Mouse (Mus musculus) CD4-positive, CD25-positive, alpha-beta regulatory T cell, adult 4 months (primary cell): ENCODE measurements around the gene Peg10. TPM values are rescaled to one million over a fixed set of nuclear protein-coding genes. Genes with fewer than 3 reads are reported as not detected.
"Not testable (repeated sequence)": the region's sequence is repeated elsewhere in the genome, so short reads cannot be mapped to it uniquely, and the experiment has no call there.

Experiments
- ATAC-seq: one replicate; pipeline ENCODE4 v1.8.0; 2017
- polyA plus RNA-seq, 2 experiments: library from polyadenylated mRNA; unstranded; fragments of 100-300 nt; shearing (Covaris generic); gene quantifications; one replicate each; pipeline ENCODE4 v1.2.1; 2017

The Peg10 gene
- polyA plus RNA-seq, 2 experiments from 2014 or later, result not detected

DNA sequence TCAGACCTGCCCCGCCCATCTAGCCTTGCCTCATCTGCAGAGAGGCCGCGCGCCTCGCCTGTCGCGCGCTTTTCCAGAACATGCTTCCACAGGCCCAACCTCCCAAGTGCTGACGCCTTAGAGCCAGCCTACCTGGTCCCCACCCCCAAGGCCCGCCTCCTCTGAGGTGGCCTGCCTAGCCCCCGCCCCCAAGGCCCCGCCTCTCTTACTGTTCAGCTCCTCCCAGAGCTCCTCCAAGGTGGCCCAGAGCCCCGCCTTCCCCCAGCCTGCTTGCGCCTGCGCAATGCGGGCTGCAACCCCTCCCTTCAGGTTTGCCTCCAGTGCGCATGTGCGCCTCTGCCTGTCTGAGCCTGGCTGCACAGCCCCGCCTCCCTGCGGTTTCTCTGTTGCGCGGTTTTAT is 2.0 kb downstream of the Peg10 start:
- ATAC-seq, result peak; percentile 56

DNA sequence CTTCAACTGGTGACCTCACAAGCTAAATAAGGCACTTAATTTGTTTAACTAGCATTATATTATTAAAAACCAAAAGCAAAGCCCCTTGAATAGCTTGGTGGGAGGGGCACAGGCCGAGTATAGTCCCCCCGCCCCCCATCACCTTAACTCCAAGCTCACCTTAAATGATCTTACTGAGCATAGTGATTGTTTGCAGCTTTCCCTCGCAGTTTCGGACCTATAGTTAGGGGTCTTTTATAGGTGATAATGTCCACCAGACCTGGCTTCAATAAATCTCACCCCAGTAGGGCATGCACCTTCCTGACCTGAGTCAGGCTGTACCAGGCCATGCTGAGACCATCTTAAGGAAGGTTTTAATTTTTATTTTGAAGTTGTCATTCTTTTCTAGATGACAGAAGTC is 4.2 kb downstream of the Peg10 start:
- no peak for ATAC-seq

DNA sequence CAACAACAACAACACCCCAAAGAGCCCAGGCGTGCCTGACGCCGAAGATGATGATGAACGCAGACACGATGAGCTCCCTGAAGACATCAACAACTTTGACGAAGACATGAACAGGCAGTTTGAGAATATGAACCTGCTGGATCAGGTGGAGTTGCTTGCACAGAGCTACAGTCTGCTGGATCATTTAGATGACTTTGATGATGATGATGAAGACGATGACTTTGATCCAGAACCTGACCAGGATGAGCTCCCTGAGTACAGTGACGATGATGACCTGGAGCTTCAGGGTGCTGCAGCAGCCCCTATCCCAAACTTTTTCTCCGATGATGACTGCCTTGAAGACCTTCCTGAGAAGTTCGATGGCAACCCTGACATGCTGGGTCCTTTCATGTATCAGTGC is 7.2 kb downstream of the Peg10 start:
- ATAC-seq, result no peak

DNA sequence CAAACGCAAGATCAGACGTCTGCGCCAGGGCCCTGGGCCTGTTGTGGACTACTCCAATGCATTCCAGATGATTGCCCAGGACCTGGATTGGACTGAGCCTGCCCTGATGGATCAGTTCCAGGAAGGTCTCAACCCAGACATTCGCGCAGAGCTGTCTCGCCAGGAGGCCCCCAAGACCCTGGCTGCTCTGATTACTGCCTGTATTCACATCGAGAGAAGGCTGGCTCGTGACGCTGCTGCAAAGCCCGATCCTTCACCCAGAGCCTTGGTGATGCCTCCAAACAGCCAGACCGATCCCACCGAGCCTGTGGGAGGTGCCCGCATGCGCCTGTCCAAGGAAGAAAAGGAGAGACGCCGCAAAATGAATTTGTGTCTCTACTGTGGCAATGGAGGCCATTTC is 7.8 kb downstream of the Peg10 start:
- ATAC-seq, result no peak

DNA sequence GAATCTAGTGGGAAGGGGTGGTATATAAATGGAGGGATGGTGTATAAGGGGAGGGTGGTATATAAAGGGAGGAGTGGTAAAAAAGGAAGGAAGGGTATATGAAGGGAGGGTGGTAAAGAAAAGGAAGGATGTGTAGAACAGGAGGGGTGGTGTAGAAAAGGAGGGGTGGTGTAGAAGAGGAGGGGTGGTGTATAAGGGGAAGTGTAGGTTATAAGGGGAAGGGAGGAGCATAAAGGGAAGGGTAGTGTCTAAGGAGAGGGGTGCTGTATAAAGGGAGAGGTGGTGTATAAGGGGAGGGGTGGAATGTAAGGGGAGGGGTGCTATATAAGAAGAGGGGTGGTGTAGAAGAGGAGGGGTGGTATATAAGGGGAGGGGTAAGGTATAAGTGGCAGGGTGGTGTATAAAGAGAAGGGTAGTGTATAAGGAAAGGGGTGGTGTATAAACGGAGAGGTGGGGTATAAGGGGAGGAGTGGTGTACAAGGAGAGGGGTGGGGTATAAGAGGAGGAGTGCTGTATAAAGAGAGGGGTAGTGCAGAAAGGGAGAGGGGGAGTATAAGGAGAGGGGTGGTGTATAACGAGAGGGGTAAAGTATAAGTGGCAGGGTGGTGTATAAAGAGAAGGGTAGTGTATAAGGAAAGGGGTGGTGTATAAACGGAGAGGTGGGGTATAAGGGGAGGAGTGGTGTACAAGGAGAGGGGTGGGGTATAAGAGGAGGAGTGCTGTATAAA is 14.5 kb downstream of the Peg10 start:
- ATAC-seq, result not testable (repeated sequence)

DNA sequence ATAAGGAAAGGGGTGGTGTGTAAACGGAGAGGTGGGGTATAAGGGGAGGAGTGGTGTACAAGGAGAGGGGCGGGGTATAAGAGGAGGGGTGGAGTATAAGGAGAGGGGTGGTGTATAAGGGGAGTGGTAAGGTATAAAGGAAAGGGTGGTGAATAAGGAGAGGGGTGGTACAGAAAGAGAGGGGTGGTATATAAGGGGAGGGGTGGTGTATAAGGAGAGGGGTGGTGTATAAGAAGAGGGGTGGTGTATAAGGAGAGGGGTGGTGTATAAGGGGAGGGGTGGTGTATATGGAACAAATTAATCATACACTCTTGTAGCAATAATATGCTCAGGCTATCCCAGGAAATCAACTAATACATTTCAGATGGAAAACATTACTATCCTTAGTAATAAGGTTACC is 15.1 kb downstream of the Peg10 start:
- ATAC-seq, result no peak

DNA sequence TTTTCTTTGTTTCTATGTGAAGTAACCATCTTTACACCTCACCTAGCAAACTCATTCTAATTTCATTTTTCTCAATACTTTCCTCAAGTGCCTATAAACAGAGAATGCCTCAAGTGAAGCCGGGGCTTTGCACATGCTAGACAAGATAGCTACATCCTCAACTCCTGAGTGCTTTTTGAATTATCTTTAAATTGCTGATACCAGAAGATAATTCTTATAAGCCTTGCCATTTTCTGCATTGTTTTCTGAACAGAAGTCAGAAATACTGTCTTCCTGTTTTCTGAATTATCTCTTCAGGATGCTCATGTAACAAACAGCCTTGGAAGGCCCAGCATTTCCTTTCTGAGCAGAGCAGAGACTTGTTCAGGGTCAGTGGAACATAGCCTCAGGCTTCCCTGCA is 49.2 kb downstream of the Peg10 start:
- no peak for ATAC-seq

DNA sequence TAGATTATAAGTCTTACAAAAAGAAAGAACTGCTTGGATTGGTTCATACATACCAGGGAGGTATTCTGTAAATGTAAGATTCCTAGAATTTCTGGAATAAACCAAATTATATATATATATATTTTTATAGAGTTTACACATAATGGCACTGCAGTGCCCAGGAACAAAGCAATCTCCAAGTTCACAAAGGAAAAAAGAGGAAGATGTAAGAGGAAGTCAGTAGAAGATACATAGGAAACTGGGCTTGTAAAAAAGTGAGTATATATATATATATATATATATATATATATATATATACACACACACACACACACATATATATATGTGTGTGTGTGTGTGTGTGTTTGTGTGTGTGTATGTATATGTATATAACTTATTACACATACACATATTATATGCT is 50.2 kb downstream of the Peg10 start:
- ATAC-seq, result not testable (repeated sequence)

DNA sequence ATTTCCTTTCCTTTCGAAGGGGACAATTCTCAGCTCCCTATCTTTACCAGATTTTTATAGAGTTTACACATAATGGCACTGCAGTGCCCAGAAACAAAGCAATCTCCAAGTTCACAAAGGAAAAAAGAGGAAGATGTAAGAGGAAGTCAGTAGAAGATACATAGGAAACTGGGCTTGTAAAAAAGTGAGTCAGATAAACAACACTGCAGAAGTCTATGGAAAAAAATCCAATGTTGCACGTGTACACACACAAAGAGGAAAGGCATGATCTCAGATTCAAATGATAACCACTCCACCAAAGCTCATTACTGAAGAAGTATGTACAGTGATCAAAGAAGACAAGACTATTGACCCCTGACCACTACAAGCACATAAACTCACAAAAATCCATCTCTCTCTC is 51.3 kb downstream of the Peg10 start:
- no peak for ATAC-seq

DNA sequence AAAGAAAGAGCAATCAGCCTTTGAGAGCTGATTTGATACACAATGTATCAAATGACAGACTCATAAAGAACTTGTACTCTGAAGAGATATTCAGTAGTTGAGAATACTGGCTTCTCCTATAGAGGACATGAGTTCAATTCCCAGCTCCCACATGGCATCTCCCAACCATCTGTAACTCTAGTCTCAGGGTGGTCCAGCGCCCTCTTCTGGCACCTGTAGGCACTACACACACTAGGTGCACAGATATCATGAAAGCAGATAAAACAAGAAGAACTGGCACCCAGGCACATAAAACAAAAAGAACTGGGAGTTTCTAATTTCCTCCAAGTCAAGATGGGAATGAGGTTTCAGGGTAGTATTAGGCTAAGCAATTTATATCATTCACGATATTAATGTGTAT is 52.3 kb downstream of the Peg10 start:
- ATAC-seq, result no peak

DNA sequence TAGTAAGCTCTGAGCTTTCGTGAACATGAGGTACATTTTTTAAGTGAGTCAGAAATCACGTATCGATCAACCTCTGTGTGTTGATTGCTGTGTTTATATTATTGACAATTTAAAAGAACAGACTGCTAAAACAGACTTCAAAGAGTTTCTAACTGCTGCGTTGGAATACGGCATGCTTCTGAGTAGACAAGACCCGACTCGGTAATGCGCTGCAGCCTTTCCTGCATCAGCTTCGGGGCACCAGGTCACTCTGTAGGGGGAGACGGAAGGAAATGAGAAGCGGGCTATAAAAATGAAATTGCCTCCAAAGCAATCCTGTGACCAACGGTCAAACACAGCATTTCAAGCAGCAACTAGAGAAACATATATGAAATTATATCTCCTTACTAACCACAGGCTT is 59.9 kb downstream of the Peg10 start:
- ATAC-seq, result no peak

Other genes starting within 250 kb of the Peg10 start
- under 1 TPM in 1 of 2 experiments, not detected in 1; 0.14 TPM for gene Col1a2, start 242.5 kb upstream of the Peg10 start, polyA plus RNA-seq
- 10 to 100 TPM; 10.1 to 12.2 TPM for gene Casd1, start 146.5 kb upstream of the Peg10 start, polyA plus RNA-seq
- gene Sgce, start 99 bp upstream of the Peg10 start, polyA plus RNA-seq, result under 1 TPM in 1 of 2 experiments, not detected in 1; 0.15 TPM
- under 1 TPM in 1 of 2 experiments, not detected in 1; 0.04 TPM for gene Ppp1r9a, start 155.6 kb downstream of the Peg10 start, polyA plus RNA-seq